Mouse (Mus musculus) CD4-positive, CD25-positive, alpha-beta regulatory T cell, adult 2 months (primary cell): ENCODE results near the gene 4930539E08Rik.
A peak's percentile ranks its signal among the peaks of the same experiment; 100 is the strongest.

Experiments
- DNase-seq: peaks from one replicate; pipeline ENCODE4 v3.0.0-alpha.2; 2012; ENCODE audit warnings: low read depth, low spot score

4930539E08Rik gene

GRCm38 (mm10) chr17:28858205-28858604 is 56.9 kb downstream of the 4930539E08Rik start, which contains the start of gene Pnpla1:
Gene Pnpla1, plus strand, starts transcription at chr17:28858411.
- no peak for DNase-seq

DNA sequence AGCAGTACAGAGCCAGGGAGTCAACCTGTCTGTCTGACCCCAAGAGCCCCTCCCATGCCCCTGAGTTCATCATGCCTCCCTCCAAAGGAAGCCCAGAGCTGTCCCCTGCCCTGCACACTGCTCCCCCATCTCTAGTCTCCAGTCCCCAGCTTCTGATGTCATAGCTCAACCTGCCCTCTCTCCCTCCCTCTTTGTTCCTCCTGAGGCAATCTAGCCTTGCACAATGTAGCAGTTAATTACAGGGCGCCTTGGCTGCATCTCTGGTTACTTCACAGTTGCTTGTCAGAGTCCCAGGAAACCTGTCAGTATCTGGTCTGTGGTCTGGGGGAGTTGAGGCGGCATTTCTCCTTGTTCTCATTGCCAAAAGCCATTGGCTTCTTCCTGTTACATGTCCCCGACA is 59.1 kb downstream of the 4930539E08Rik start:
- DNase-seq, result no peak

- peak; percentile 65 for DNase-seq
Measured at GRCm38 (mm10) chr17:28855166-28855885, 59.8 kb downstream of the 4930539E08Rik start.

DNA sequence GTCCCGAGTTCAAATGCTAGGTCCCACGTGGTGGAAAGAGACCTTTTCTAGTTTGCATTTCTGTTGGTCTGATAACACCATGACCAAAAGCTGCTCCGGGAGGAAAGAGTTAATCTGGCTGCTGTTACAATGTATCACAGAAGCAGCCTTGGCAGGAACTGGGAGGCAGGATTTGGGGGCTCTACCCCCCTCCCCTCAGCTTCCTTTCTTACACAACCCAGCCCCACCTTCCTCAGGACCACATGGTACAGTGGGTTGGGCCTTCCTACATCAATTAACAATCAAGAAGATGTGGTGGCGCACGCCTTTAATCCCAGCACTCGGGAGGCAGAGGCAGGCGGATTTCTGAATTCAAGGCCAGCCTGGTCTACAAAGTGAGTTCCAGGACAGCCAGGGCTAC is 60.7 kb downstream of the 4930539E08Rik start:
- no peak for DNase-seq

- no peak for DNase-seq
Measured at GRCm38 (mm10) chr17:28850511-28850910, 64.6 kb downstream of the 4930539E08Rik start.

DNA sequence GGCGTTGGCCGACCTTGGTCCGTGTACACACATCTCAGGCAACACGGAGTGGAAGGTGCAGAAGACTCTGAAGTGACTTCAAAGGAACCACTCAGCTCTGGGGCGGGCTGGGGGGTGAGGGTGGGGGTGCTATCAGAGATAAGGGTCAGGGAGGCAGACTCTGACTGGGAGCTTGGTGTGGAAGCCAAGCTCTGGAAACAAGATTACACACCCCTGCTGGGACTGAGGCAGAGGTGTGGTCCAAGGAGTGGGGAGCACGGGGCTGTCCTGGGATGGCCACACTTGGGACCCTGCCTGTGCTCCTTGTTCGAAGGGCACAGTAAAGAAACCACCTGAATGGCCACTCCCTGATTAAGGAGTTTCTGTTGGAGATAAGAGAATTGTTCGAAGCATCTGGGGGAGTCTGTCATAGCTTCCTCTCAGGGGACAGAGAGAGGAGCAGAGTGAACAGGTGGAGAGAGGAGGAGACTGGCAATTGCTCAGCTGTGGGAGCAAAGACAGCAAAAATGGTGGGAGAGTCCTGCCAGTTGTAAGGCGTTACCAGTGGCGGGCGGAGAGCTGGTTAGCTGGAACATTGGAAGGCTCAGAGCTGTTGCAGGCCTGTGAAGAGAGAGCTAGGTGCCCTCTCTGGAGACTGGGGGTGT is 68.0 kb downstream of the 4930539E08Rik start:
- no peak for DNase-seq
